Mouse (Mus musculus) left cerebral cortex, postnatal 25 days (tissue): ENCODE measurements around the gene Dnmt3c. TPM values are rescaled to one million over a fixed set of nuclear protein-coding genes. Genes with fewer than 3 reads are reported as not detected.

Experiments used
- total RNA-seq, 2 experiments: library from RNA; stranded (reverse); gene quantifications; 2 replicates each; pipeline ENCODE4 v1.2.3; 2021

Dnmt3c gene
- total RNA-seq, 2 experiments from 2014 or later, result not detected

Other genes with a start within 250 kb of the Dnmt3c start
- not detected for gene 4930404H24Rik, start 203.9 kb upstream of the Dnmt3c start, total RNA-seq
- gene Nol4l, start 166.7 kb upstream of the Dnmt3c start, total RNA-seq, result 10 to 100 TPM; 45.0 to 48.4 TPM
- gene Commd7, start 63.9 kb upstream of the Dnmt3c start, total RNA-seq, result 10 to 100 TPM; 28.4 to 29.4 TPM
- gene Dnmt3b, start 47.2 kb upstream of the Dnmt3c start, total RNA-seq, result 1 to 10 TPM in 1 of 2 experiments, under 1 TPM in 1; 0.85 to 1.5 TPM
- gene Mapre1, start 44.6 kb downstream of the Dnmt3c start, total RNA-seq, result 100 to 1,000 TPM in 1 of 2 experiments, 10 to 100 TPM in 1; 92.4 to 101 TPM
- gene Efcab8, start 83.3 kb downstream of the Dnmt3c start, total RNA-seq, result under 1 TPM; 0.37 to 0.39 TPM
- not detected for gene Sun5, start 174.4 kb downstream of the Dnmt3c start, total RNA-seq
- gene Bpifb2, start 178.4 kb downstream of the Dnmt3c start, total RNA-seq, result not detected
- gene Bpifb6, start 203.7 kb downstream of the Dnmt3c start, total RNA-seq, result not detected
- not detected for gene Bpifb3, start 221.6 kb downstream of the Dnmt3c start, total RNA-seq
- gene Bpifb4, start 241.6 kb downstream of the Dnmt3c start, total RNA-seq, result not detected